Mouse (Mus musculus): ENCODE results near the gene Grifin. TPM values are rescaled to one million over a fixed set of nuclear protein-coding genes. Genes with fewer than 3 reads are reported as not detected.

The Grifin gene
- polyA plus RNA-seq, 1 experiment from 2014 or later = not detected

- no peaks in the 10 kb centered on the region for H3K27me3 ChIP-seq (ENCODE audit: control insufficient read depth, insufficient read depth, low read length)
- no peaks in the 10 kb centered on the region for H3K9me3 ChIP-seq (ENCODE audit: control insufficient read depth, low read length)
- no peak overlapping the region for H3K4me2 ChIP-seq (ENCODE audit: low read depth, severe bottlenecking)
- 57% methylated on average over 17 of the region's 17 CpGs for WGBS
- ATAC-seq (ENCODE audit: insufficient number of reproducible peaks, low FRiP score, low TSS enrichment, low read depth) (no peak), DNase-seq (ENCODE audit: low spot score) (no peak)
- H3K9ac ChIP-seq (ENCODE audit: low read length) = no peak overlapping the region
- H3K4me3 ChIP-seq (ENCODE audit: low read depth, low read length) = no peak overlapping the region
- H3K36me3 ChIP-seq (ENCODE audit: control insufficient read depth, insufficient read depth, low read length) = no peaks in the 10 kb centered on the region
- H3K27ac ChIP-seq (replicated peaks; ENCODE audit: low read depth, low read length) = no peak overlapping the region
- no peaks in the 10 kb centered on the region for H3K4me1 ChIP-seq (ENCODE audit: control insufficient read depth, insufficient read depth, low read length)
These were observed 15.4 kb downstream of the Grifin start for GRCm38 (mm10) chr5:140549306-140550047.

GRCm38 (mm10) chr5:140546332-140546731 lies 18.5 kb downstream of the Grifin start:
- no peaks in the 10 kb centered on the region for H3K36me3 ChIP-seq (ENCODE audit: control insufficient read depth, insufficient read depth, low read length)

GRCm38 (mm10) chr5:140545651-140546050 lies 19.2 kb downstream of the Grifin start:
- Histone ChIP-seq H3K27ac (replicated peaks; ENCODE audit: low read depth, low read length) (no peak overlapping the region), H3K9me3 (ENCODE audit: control insufficient read depth, low read length) (no peaks in the 10 kb centered on the region), H3K27me3 (ENCODE audit: control insufficient read depth, insufficient read depth, low read length) (no peaks in the 10 kb centered on the region), H3K4me1 (ENCODE audit: control insufficient read depth, insufficient read depth, low read length) (no peaks in the 10 kb centered on the region), H3K36me3 (ENCODE audit: control insufficient read depth, insufficient read depth, low read length) (no peaks in the 10 kb centered on the region), H3K4me3 (ENCODE audit: low read depth, low read length) (no peak overlapping the region), H3K4me2 (ENCODE audit: low read depth, severe bottlenecking) (no peak overlapping the region), H3K9ac (ENCODE audit: low read length) (no peak overlapping the region)
- WGBS = 61% methylated on average over 6 of the region's 6 CpGs
- ATAC-seq (ENCODE audit: insufficient number of reproducible peaks, low FRiP score, low TSS enrichment, low read depth) (no peak), DNase-seq (ENCODE audit: low spot score) (no peak)

More at GRCm38 (mm10) chr5:140546332-140546731, 18.5 kb downstream of the Grifin start:
- ATAC-seq (ENCODE audit: insufficient number of reproducible peaks, low FRiP score, low TSS enrichment, low read depth) (no peak), DNase-seq (ENCODE audit: low spot score) (no peak)
- Histone ChIP-seq H3K4me1 (ENCODE audit: control insufficient read depth, insufficient read depth, low read length) (no peaks in the 10 kb centered on the region), H3K27ac (replicated peaks; ENCODE audit: low read depth, low read length) (no peak overlapping the region), H3K9me3 (ENCODE audit: control insufficient read depth, low read length) (no peaks in the 10 kb centered on the region), H3K4me2 (ENCODE audit: low read depth, severe bottlenecking) (no peak overlapping the region), H3K27me3 (ENCODE audit: control insufficient read depth, insufficient read depth, low read length) (no peaks in the 10 kb centered on the region), H3K4me3 (ENCODE audit: low read depth, low read length) (no peak overlapping the region), H3K9ac (ENCODE audit: low read length) (no peak overlapping the region)
- 85% methylated on average over 19 of the region's 19 CpGs for WGBS

GRCm38 (mm10) chr5:140542811-140543575 lies 21.9 kb downstream of the Grifin start:
- H3K27ac ChIP-seq (replicated peaks; ENCODE audit: low read depth, low read length) = no peak overlapping the region

GRCm38 (mm10) chr5:140540106-140540505 lies 24.8 kb downstream of the Grifin start:
- DNase-seq (ENCODE audit: low spot score) = peak; percentile 90
- peak; percentile 8; the same call in 1 of the 2 replicates for ATAC-seq (ENCODE audit: insufficient number of reproducible peaks, low FRiP score, low TSS enrichment, low read depth)
- WGBS = 15% methylated on average over 8 of the region's 8 CpGs
- Histone ChIP-seq H3K9ac (ENCODE audit: low read length) (no peak overlapping the region), H3K4me3 (ENCODE audit: low read depth, low read length) (no peak overlapping the region), H3K27ac (replicated peaks; ENCODE audit: low read depth, low read length) (no peak overlapping the region), H3K36me3 (ENCODE audit: control insufficient read depth, insufficient read depth, low read length) (no peaks in the 10 kb centered on the region), H3K4me1 (ENCODE audit: control insufficient read depth, insufficient read depth, low read length) (no peaks in the 10 kb centered on the region), H3K9me3 (ENCODE audit: control insufficient read depth, low read length) (no peaks in the 10 kb centered on the region), H3K27me3 (ENCODE audit: control insufficient read depth, insufficient read depth, low read length) (no peaks in the 10 kb centered on the region), H3K4me2 (ENCODE audit: low read depth, severe bottlenecking) (no peak overlapping the region)

More at GRCm38 (mm10) chr5:140542811-140543575, 21.9 kb downstream of the Grifin start:
- Histone ChIP-seq H3K4me1 (ENCODE audit: control insufficient read depth, insufficient read depth, low read length) (no peaks in the 10 kb centered on the region), H3K4me3 (ENCODE audit: low read depth, low read length) (no peak overlapping the region), H3K27me3 (ENCODE audit: control insufficient read depth, insufficient read depth, low read length) (no peaks in the 10 kb centered on the region), H3K36me3 (ENCODE audit: control insufficient read depth, insufficient read depth, low read length) (no peaks in the 10 kb centered on the region), H3K4me2 (ENCODE audit: low read depth, severe bottlenecking) (no peak overlapping the region), H3K9me3 (ENCODE audit: control insufficient read depth, low read length) (no peaks in the 10 kb centered on the region), H3K9ac (ENCODE audit: low read length) (no peak overlapping the region; the same call in 1 of the 2 replicates)
- DNase-seq (ENCODE audit: low spot score) = no peak
- no peak for ATAC-seq (ENCODE audit: insufficient number of reproducible peaks, low FRiP score, low TSS enrichment, low read depth)
- WGBS = 75% methylated on average over 9 of the region's 9 CpGs

- H3K9me3 ChIP-seq (ENCODE audit: control insufficient read depth, low read length) = no peaks in the 10 kb centered on the region
- 34% methylated on average over 13 of the region's 13 CpGs for WGBS
- no peak overlapping the region for H3K4me2 ChIP-seq (ENCODE audit: low read depth, severe bottlenecking)
- H3K27ac ChIP-seq (replicated peaks; ENCODE audit: low read depth, low read length) = no peak overlapping the region
- DNase-seq (ENCODE audit: low spot score) (peak; percentile 68), ATAC-seq (ENCODE audit: insufficient number of reproducible peaks, low FRiP score, low TSS enrichment, low read depth) (no peak; the same call in 1 of the 2 replicates)
- no peak overlapping the region for H3K4me3 ChIP-seq (ENCODE audit: low read depth, low read length)
- H3K36me3 ChIP-seq (ENCODE audit: control insufficient read depth, insufficient read depth, low read length) = no peaks in the 10 kb centered on the region
- no peaks in the 10 kb centered on the region for H3K4me1 ChIP-seq (ENCODE audit: control insufficient read depth, insufficient read depth, low read length)
- no peaks in the 10 kb centered on the region for H3K27me3 ChIP-seq (ENCODE audit: control insufficient read depth, insufficient read depth, low read length)
- no peak overlapping the region for H3K9ac ChIP-seq (ENCODE audit: low read length)
These were observed 26.7 kb downstream of the Grifin start for GRCm38 (mm10) chr5:140538111-140538683.

GRCm38 (mm10) chr5:140526754-140527153 lies 38.1 kb downstream of the Grifin start:
- Histone ChIP-seq H3K27ac (replicated peaks; ENCODE audit: low read depth, low read length) (no peak overlapping the region), H3K4me1 (ENCODE audit: control insufficient read depth, insufficient read depth, low read length) (no peaks in the 10 kb centered on the region), H3K4me3 (ENCODE audit: low read depth, low read length) (no peak overlapping the region), H3K36me3 (ENCODE audit: control insufficient read depth, insufficient read depth, low read length) (peaks cover 22% of the 10 kb centered on the region), H3K9ac (ENCODE audit: low read length) (no peak overlapping the region), H3K27me3 (ENCODE audit: control insufficient read depth, insufficient read depth, low read length) (no peaks in the 10 kb centered on the region), H3K4me2 (ENCODE audit: low read depth, severe bottlenecking) (no peak overlapping the region), H3K9me3 (ENCODE audit: control insufficient read depth, low read length) (no peaks in the 10 kb centered on the region)
- WGBS = 88% methylated on average over 2 of the region's 2 CpGs
- DNase-seq (ENCODE audit: low spot score) (no peak), ATAC-seq (ENCODE audit: insufficient number of reproducible peaks, low FRiP score, low TSS enrichment, low read depth) (no peak)

GRCm38 (mm10) chr5:140521196-140521595 lies 43.7 kb downstream of the Grifin start:
- H3K36me3 ChIP-seq (ENCODE audit: control insufficient read depth, insufficient read depth, low read length) = peaks cover 19% of the 10 kb centered on the region
- 0 out of 2 replicates have a peak, but pooled peaks cover 3% of the 10 kb centered on the region for H3K4me1 ChIP-seq (ENCODE audit: control insufficient read depth, insufficient read depth, low read length)
- no peaks in the 10 kb centered on the region for H3K27me3 ChIP-seq (ENCODE audit: control insufficient read depth, insufficient read depth, low read length)
- no peak overlapping the region for H3K27ac ChIP-seq (replicated peaks; ENCODE audit: low read depth, low read length)
- no peak overlapping the region for H3K4me3 ChIP-seq (ENCODE audit: low read depth, low read length)
- H3K9ac ChIP-seq (ENCODE audit: low read length) = no peak overlapping the region
- WGBS = 85% methylated on average over 1 of the region's 1 CpGs
- ATAC-seq (ENCODE audit: insufficient number of reproducible peaks, low FRiP score, low TSS enrichment, low read depth) = no peak
- no peak for DNase-seq (ENCODE audit: low spot score)
- H3K4me2 ChIP-seq (ENCODE audit: low read depth, severe bottlenecking) = no peak overlapping the region
- no peaks in the 10 kb centered on the region for H3K9me3 ChIP-seq (ENCODE audit: control insufficient read depth, low read length)
